16 mouse cellular contexts compared by ENCODE assay signal in genomic region chr5:101518791-101519547, GRCm38 (mm10).
A peak's percentile ranks its signal among the peaks of the same experiment; 100 is the strongest.
DNase-seq lines count a peak whose midpoint lies in the region; ATAC-seq and TF ChIP-seq lines count a peak whose summit lies in the region.
"Had no signal": no experiment of that assay in that cellular context is flagged by ENCODE, and none has a peak within 500 bp of the region (broad histone marks: within the 10 kb centered on the region; RNA-seq: fewer than 3 reads in every experiment).

No protein-coding gene starts in this region.

- 0 out of 2 replicates have a peak, but pooled peaks cover 4% of the 10 kb centered on the region for H3K27me3 ChIP-seq in lung, embryonic 14.5 days (ENCODE audit: insufficient read depth, low read length)
- H3K27me3 ChIP-seq in embryonic facial prominence, embryonic 11.5 days (ENCODE audit: control insufficient read depth, insufficient read depth, low read length) = peaks cover 3% of the 10 kb centered on the region; the same call in 1 of the 2 replicates

- H3K4me2 ChIP-seq in lung, embryonic 14.5 days = no peak overlapping the region
- no peak overlapping the region for H3K4me2 ChIP-seq in embryonic facial prominence, embryonic 11.5 days (ENCODE audit: low read depth, low read length)
- H3K4me2 ChIP-seq: heart, embryonic 13.5 days; neural tube, embryonic 13.5 days had no signal

- no peaks in the 10 kb centered on the region for H3K9me3 ChIP-seq in lung, embryonic 14.5 days (ENCODE audit: low read depth, low read length)
- H3K9me3 ChIP-seq in embryonic facial prominence, embryonic 11.5 days (replicated peaks; ENCODE audit: control insufficient read depth, low read length) = no peaks in the 10 kb centered on the region
- H3K9me3 ChIP-seq: heart, embryonic 13.5 days; neural tube, embryonic 13.5 days had no signal

- no peak for ATAC-seq in lung, embryonic 14.5 days (ENCODE audit: insufficient read depth)
- peak; percentile 29; the same call in 1 of the 2 replicates for ATAC-seq in embryonic facial prominence, embryonic 11.5 days (replicated peaks; ENCODE audit: insufficient number of reproducible peaks, low FRiP score, low TSS enrichment, low read depth)
- ATAC-seq: intestine, postnatal 0 days had no signal

- no peak overlapping the region for H3K9ac ChIP-seq in lung, embryonic 14.5 days
- no peak overlapping the region for H3K9ac ChIP-seq in embryonic facial prominence, embryonic 11.5 days (replicated peaks; ENCODE audit: low read length)
- H3K9ac ChIP-seq: heart, embryonic 13.5 days; neural tube, embryonic 13.5 days had no signal

- no peak for TF ChIP-seq CTCF in lung, embryonic 14.5 days (IDR thresholded peaks at IDR 0.05; ENCODE audit: low read depth)

- H3K4me3 ChIP-seq in lung, embryonic 14.5 days (ENCODE audit: low read depth, low read length) = no peak overlapping the region
- no peak overlapping the region for H3K4me3 ChIP-seq in embryonic facial prominence, embryonic 11.5 days (ENCODE audit: low read depth, low read length)
- H3K4me3 ChIP-seq: heart, embryonic 13.5 days; neural tube, embryonic 13.5 days had no signal

- no peaks in the 10 kb centered on the region for H3K36me3 ChIP-seq in lung, embryonic 14.5 days (ENCODE audit: insufficient read depth)
- no peaks in the 10 kb centered on the region for H3K36me3 ChIP-seq in embryonic facial prominence, embryonic 11.5 days (replicated peaks; ENCODE audit: control insufficient read depth, insufficient read depth, low read depth, low read length)
- H3K36me3 ChIP-seq: heart, embryonic 13.5 days; neural tube, embryonic 13.5 days had no signal

- 47% methylated on average over 14 of the region's 14 CpGs for WGBS in lung, embryonic 14.5 days
- 37% methylated on average over 14 of the region's 14 CpGs for WGBS in embryonic facial prominence, embryonic 11.5 days

- H3K4me1 ChIP-seq in lung, embryonic 14.5 days (ENCODE audit: insufficient read depth) = no peaks in the 10 kb centered on the region
- no peaks in the 10 kb centered on the region for H3K4me1 ChIP-seq in embryonic facial prominence, embryonic 11.5 days (ENCODE audit: control insufficient read depth, insufficient read depth, low read length)
- H3K4me1 ChIP-seq: heart, embryonic 13.5 days had no signal

- peak; percentile 35 for DNase-seq in lung, embryonic 14.5 days
- no peak for DNase-seq in lung, postnatal 10 days
- DNase-seq in ES-CJ7 (ENCODE audit: low read depth, low spot score) = peak; percentile 52
- DNase-seq in Muller cell, postnatal 12 days (ENCODE audit: inconsistent ontology term) = peak; percentile 33
- DNase-seq in embryonic facial prominence, embryonic 11.5 days (ENCODE audit: low spot score) = peak; percentile 58
- DNase-seq in cerebellum, adult 18-20 months = no peak
- no peak for DNase-seq in urinary bladder, postnatal 14 days (ENCODE audit: low spot score)
- no peak for DNase-seq in thymus, postnatal 10 days (ENCODE audit: low spot score in 2 of 2)
- DNase-seq: cerebellum, postnatal 36 days; gastrocnemius, postnatal 36 days; kidney, postnatal 10 days; spleen, adult 18-20 months; thymus, postnatal 25 days had no signal

- no peak overlapping the region for H3K27ac ChIP-seq in lung, embryonic 14.5 days (ENCODE audit: low read depth)
- H3K27ac ChIP-seq in embryonic facial prominence, embryonic 11.5 days (replicated peaks; ENCODE audit: low read depth, low read length) = no peak overlapping the region
- H3K27ac ChIP-seq: heart, embryonic 13.5 days; neural tube, embryonic 13.5 days had no signal

Comparison
In these comparisons a context has a peak if more than half of its experiments do, and no peak if none do; other contexts are left out.
1. DNase-seq: peak in lung, embryonic 14.5 days (single experiment), ES-CJ7 (single experiment), Muller cell, postnatal 12 days (single experiment) and embryonic facial prominence, embryonic 11.5 days (single experiment); none in lung, postnatal 10 days (single experiment), cerebellum, adult 18-20 months (0 of 2), urinary bladder, postnatal 14 days (single experiment) and thymus, postnatal 10 days (0 of 2).